Mouse (Mus musculus): ENCODE results near the gene Abcb5.

GRCm38 (mm10) chr12:118841381-118841922 lies 124.8 kb downstream of the Abcb5 start:
- TF ChIP-seq EP300 (IDR thresholded peaks at IDR 0.05; ENCODE audit: low read depth in 1 of 2, low read length in 2 of 2) (no peak), GABPA (IDR thresholded peaks at IDR 0.05; ENCODE audit: low read depth, low read length) (no peak), MYB (IDR thresholded peaks at IDR 0.05; ENCODE audit: low read depth, low read length) (no peak), POLR2A (IDR thresholded peaks at IDR 0.05; ENCODE audit: control insufficient read depth in 1 of 2, insufficient read depth in 1 of 2, low read depth in 1 of 2, low read length in 2 of 2, poor library complexity in 1 of 2) (no peak), CTCF (IDR thresholded peaks at IDR 0.05 in 2 of 3, conservative IDR thresholded peaks at IDR 0.05 in 1 of 3; ENCODE audit: control insufficient read depth in 1 of 3, insufficient read depth in 1 of 3, low read depth in 2 of 3, low read length in 3 of 3, poor library complexity in 1 of 3, severe bottlenecking in 1 of 3) (no peak), HCFC1 (IDR thresholded peaks at IDR 0.05; ENCODE audit: low read depth, low read length) (no peak), ETS1 (IDR thresholded peaks at IDR 0.05; ENCODE audit: low read depth, low read length) (no peak), POLR2AphosphoS5 (IDR thresholded peaks at IDR 0.05; ENCODE audit: borderline replicate concordance, low read depth, low read length) (no peak), TBP (IDR thresholded peaks at IDR 0.05; ENCODE audit: low read depth, low read length) (no peak), USF2 (IDR thresholded peaks at IDR 0.05; ENCODE audit: borderline replicate concordance in 1 of 2, insufficient read depth in 1 of 2, low read depth in 1 of 2, low read length in 2 of 2) (no peak)
